Mouse (Mus musculus): ENCODE measurements around the gene Rnf217. TPM values are rescaled to one million over a fixed set of nuclear protein-coding genes. Genes with fewer than 3 reads are reported as not detected.
A peak's percentile ranks its signal among the peaks of the same experiment; 100 is the strongest.

Rnf217 gene
- polyA plus RNA-seq, 1 experiment from 2014 or later, result 0.56 TPM

- Histone ChIP-seq H3K36me3 (replicated peaks; ENCODE audit: insufficient read depth, low read length) (no peaks in the 10 kb centered on the region), H3K4me3 (ENCODE audit: low read depth, low read length) (no peak overlapping the region), H3K9ac (replicated peaks) (no peak overlapping the region), H3K27me3 (ENCODE audit: insufficient read depth, low read length) (peaks cover 5% of the 10 kb centered on the region; the same call in 1 of the 2 replicates), H3K27ac (ENCODE audit: low read depth) (no peak overlapping the region), H3K4me2 (ENCODE audit: low read depth, low read length) (no peak overlapping the region), H3K4me1 (ENCODE audit: insufficient read depth) (no peaks in the 10 kb centered on the region), H3K9me3 (ENCODE audit: low read length) (no peaks in the 10 kb centered on the region)
- no peak for TF ChIP-seq CTCF (IDR thresholded peaks at IDR 0.05; ENCODE audit: low read depth)
- TF ChIP-seq EP300 (IDR thresholded peaks at IDR 0.05; ENCODE audit: low read depth), result no peak
- ATAC-seq (no peak), DNase-seq (no peak)
- WGBS (ENCODE audit: insufficient replicate concordance), result 69% methylated on average over 1 of the region's 1 CpGs
These were observed 5.1 kb upstream of the Rnf217 start for GRCm38 (mm10) chr10:31614111-31614510.

DNA sequence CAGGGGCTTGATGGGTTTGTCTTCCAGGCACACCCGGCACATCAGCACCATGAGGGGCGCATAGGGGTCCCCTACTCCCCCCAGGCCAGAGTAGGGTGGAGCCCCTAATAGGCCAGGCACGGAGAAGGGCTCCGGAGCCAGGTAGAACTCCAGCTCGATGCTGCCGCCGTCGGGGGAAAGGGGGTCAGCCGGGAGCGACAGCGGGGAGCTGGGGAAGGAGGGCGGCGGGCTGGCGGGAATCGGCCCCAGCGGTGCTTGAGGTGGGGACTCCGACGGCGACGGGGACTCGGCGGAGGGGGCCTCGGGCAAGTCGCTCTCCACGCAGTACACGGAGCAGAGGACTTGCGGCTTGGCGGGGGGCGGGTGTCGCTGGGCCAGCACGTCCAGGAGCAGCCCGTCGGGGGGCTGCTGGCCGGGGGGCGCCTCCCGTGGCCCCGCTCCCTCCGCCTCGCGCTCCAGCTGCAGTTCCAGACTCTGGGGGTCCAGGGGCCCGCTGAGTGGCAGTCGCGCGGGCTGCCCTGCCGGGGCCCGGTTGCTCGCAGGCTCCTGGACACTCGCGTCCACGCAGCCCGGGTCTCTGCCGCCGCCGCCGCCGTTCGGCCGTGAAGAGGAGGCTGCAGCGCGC is 431 bp downstream of the Rnf217 start:
- Histone ChIP-seq H3K36me3 (replicated peaks; ENCODE audit: insufficient read depth, low read length) (no peaks in the 10 kb centered on the region), H3K4me2 (ENCODE audit: low read depth, low read length) (peak overlapping the region; percentile 79), H3K9ac (replicated peaks) (peak overlapping the region; percentile 68), H3K27ac (ENCODE audit: low read depth) (peak overlapping the region; percentile 59), H3K27me3 (ENCODE audit: insufficient read depth, low read length) (peaks cover 8% of the 10 kb centered on the region), H3K4me1 (ENCODE audit: insufficient read depth) (peaks cover 11% of the 10 kb centered on the region), H3K9me3 (ENCODE audit: low read length) (no peaks in the 10 kb centered on the region), H3K4me3 (ENCODE audit: low read depth, low read length) (peak overlapping the region; percentile 71)
- DNase-seq (peak; percentile 40), ATAC-seq (peak; percentile 30; the same call in 1 of the 2 replicates)
- TF ChIP-seq CTCF (IDR thresholded peaks at IDR 0.05; ENCODE audit: low read depth), result peak; percentile 13; the same call in 1 of the 2 replicates
- no peak for TF ChIP-seq EP300 (IDR thresholded peaks at IDR 0.05; ENCODE audit: low read depth)
- WGBS (ENCODE audit: insufficient replicate concordance), result 2% methylated on average over 28 of the region's 60 CpGs

DNA sequence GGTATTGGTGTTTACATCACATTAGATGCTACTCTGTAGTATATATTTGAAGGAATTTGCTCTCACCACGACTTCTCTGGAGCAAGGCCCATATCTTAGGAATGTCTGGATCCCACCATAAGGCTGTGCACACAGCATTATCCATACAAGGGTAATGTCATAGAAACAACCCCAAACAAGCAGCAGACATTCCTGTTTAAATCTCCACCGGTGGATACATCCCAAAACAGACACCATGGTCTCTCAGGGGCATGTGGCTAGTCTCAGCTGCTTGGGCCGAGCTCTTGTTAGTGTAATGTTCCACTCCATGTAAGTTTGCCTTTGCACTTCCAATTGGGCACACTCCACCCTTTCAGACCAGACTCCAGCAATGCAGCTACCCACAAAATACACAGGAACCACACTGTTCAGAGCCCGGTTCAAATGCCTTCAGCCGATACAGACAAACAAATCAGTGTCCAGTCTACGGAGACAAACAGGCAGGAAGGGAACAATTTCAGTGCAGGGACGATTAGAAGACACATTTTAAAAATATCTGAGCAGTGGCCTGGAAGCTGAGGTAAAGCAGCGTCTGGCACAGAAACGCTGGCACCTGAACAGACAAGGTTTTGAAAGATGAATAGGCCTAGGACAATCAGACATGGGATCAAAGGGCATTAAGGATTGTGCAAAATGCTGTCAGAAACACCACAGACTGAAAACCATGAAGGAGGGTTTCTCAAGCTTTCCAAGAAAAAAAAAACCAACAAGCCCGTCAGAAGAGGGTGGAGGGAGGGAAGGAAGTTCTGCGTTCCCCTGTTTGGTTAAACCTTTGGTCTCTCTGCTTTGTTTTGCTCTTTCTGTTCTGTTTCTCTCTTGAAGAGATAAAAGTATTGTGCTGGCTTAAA is 1.8 kb downstream of the Rnf217 start:
- DNase-seq (no peak), ATAC-seq (peak; percentile 33; the same call in 1 of the 2 replicates)
- no peaks in the 10 kb centered on the region for H3K9me3 ChIP-seq (ENCODE audit: low read length)
- H3K27me3 ChIP-seq (ENCODE audit: insufficient read depth, low read length), result peaks cover 8% of the 10 kb centered on the region
- no peaks in the 10 kb centered on the region for H3K36me3 ChIP-seq (replicated peaks; ENCODE audit: insufficient read depth, low read length)
- H3K4me1 ChIP-seq (ENCODE audit: insufficient read depth), result peaks cover 11% of the 10 kb centered on the region
- H3K9ac ChIP-seq (replicated peaks), result peak overlapping the region; percentile 68
- WGBS (ENCODE audit: insufficient replicate concordance), result 23% methylated on average over 11 of the region's 11 CpGs
- peak overlapping the region; percentile 79 for H3K4me2 ChIP-seq (ENCODE audit: low read depth, low read length)
- H3K4me3 ChIP-seq (ENCODE audit: low read depth, low read length), result peak overlapping the region; percentile 71
- TF ChIP-seq CTCF (IDR thresholded peaks at IDR 0.05; ENCODE audit: low read depth) (no peak), EP300 (IDR thresholded peaks at IDR 0.05; ENCODE audit: low read depth) (no peak)
- peak overlapping the region; percentile 59; the same call in 1 of the 2 replicates for H3K27ac ChIP-seq (ENCODE audit: low read depth)

GRCm38 (mm10) chr10:31603855-31604254 is 5.1 kb downstream of the Rnf217 start:
- H3K9ac ChIP-seq (replicated peaks), result no peak overlapping the region
- 78% methylated on average over 4 of the region's 4 CpGs for WGBS (ENCODE audit: insufficient replicate concordance)
- H3K27ac ChIP-seq (ENCODE audit: low read depth), result no peak overlapping the region
- H3K4me1 ChIP-seq (ENCODE audit: insufficient read depth), result peaks cover 11% of the 10 kb centered on the region
- H3K9me3 ChIP-seq (ENCODE audit: low read length), result no peaks in the 10 kb centered on the region
- H3K4me3 ChIP-seq (ENCODE audit: low read depth, low read length), result no peak overlapping the region
- DNase-seq, result no peak
- TF ChIP-seq EP300 (IDR thresholded peaks at IDR 0.05; ENCODE audit: low read depth), result no peak
- no peak for TF ChIP-seq CTCF (IDR thresholded peaks at IDR 0.05; ENCODE audit: low read depth)
- H3K36me3 ChIP-seq (replicated peaks; ENCODE audit: insufficient read depth, low read length), result no peaks in the 10 kb centered on the region
- ATAC-seq, result no peak
- H3K4me2 ChIP-seq (ENCODE audit: low read depth, low read length), result no peak overlapping the region
- peaks cover 2% of the 10 kb centered on the region; the same call in 1 of the 2 replicates for H3K27me3 ChIP-seq (ENCODE audit: insufficient read depth, low read length)

DNA sequence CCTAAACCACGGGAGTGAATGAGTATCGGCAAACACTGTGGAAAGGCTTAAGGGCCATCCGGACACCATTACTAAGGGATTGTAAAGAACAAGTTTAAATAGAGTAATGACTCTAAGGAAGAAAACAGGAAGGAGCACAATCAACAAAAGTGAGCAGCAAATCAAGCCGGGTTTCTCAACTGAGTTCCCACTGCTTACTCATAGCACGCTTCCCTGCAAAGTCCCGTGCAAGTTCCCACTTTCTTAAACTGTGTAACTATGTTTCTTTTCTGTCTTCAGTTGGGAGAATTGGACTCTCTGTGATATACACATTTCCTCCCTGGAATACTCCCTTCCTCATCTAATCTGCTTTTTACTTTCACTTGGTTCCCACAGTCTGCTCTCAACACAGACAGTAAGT is 8.9 kb downstream of the Rnf217 start:
- H3K9me3 ChIP-seq (ENCODE audit: low read length), result no peaks in the 10 kb centered on the region
- 52% methylated on average over 6 of the region's 6 CpGs for WGBS (ENCODE audit: insufficient replicate concordance)
- H3K4me1 ChIP-seq (ENCODE audit: insufficient read depth), result peaks cover 4% of the 10 kb centered on the region; the same call in 1 of the 2 replicates
- ATAC-seq (no peak), DNase-seq (no peak)
- no peak overlapping the region for H3K4me2 ChIP-seq (ENCODE audit: low read depth, low read length)
- H3K36me3 ChIP-seq (replicated peaks; ENCODE audit: insufficient read depth, low read length), result no peaks in the 10 kb centered on the region
- H3K4me3 ChIP-seq (ENCODE audit: low read depth, low read length), result no peak overlapping the region
- no peak overlapping the region for H3K9ac ChIP-seq (replicated peaks)
- no peaks in the 10 kb centered on the region for H3K27me3 ChIP-seq (ENCODE audit: insufficient read depth, low read length)
- H3K27ac ChIP-seq (ENCODE audit: low read depth), result no peak overlapping the region
- no peak for TF ChIP-seq EP300 (IDR thresholded peaks at IDR 0.05; ENCODE audit: low read depth)
- TF ChIP-seq CTCF (IDR thresholded peaks at IDR 0.05; ENCODE audit: low read depth), result no peak

- 72% methylated on average over 2 of the region's 2 CpGs for whole genome bisulfite sequencing (ENCODE audit: insufficient replicate concordance)
- Histone ChIP-seq H3K27me3 (ENCODE audit: insufficient read depth, low read length) (no peaks in the 10 kb centered on the region), H3K4me3 (ENCODE audit: low read depth, low read length) (no peak overlapping the region), H3K36me3 (replicated peaks; ENCODE audit: insufficient read depth, low read length) (no peaks in the 10 kb centered on the region), H3K9me3 (ENCODE audit: low read length) (no peaks in the 10 kb centered on the region), H3K27ac (ENCODE audit: low read depth) (no peak overlapping the region), H3K4me2 (ENCODE audit: low read depth, low read length) (no peak overlapping the region), H3K9ac (replicated peaks) (no peak overlapping the region), H3K4me1 (ENCODE audit: insufficient read depth) (peaks cover 19% of the 10 kb centered on the region)
- DNase-seq, result no peak
- TF ChIP-seq EP300 (IDR thresholded peaks at IDR 0.05; ENCODE audit: low read depth) (no peak), CTCF (IDR thresholded peaks at IDR 0.05; ENCODE audit: low read depth) (no peak)
- ATAC-seq, result no peak
These were observed 11.1 kb downstream of the Rnf217 start for GRCm38 (mm10) chr10:31597886-31598285.
